Mouse (Mus musculus) heart, embryonic 13.5 days (tissue): ENCODE results near the gene Hnrnpu. TPM values are rescaled to one million over a fixed set of nuclear protein-coding genes. Genes with fewer than 3 reads are reported as not detected.

Experiments
- microRNA-seq: library from miRNA; unstranded; fragments of <30 nt; microRNA quantifications from one replicate; pipeline ENCODE4, GENCODE M21; 2016
- polyA plus RNA-seq: library from polyadenylated mRNA; unstranded; fragments of >200 nt; fragmentation: Nextera tagmentation; extraction: Ambion mirVana; gene quantifications from 2 replicates; pipeline ENCODE4 v1.2.1, GENCODE M21; 2015

Gene Hnrnpu
- polyA plus RNA-seq, 1 experiment from 2014 or later, result 202 TPM

Small RNA genes lying within 50 kb of the gene (microRNA-seq; reads per million reads assigned to microRNA genes)
- gene Gm27458, result not detected

Other genes with a start within 250 kb of the Hnrnpu start
- 19.5 and 26.3 TPM in 2 replicates for gene Desi2, start 150.4 kb downstream of the Hnrnpu start, polyA plus RNA-seq
- 197 and 213 TPM in 2 replicates for gene Cox20, start 18.7 kb downstream of the Hnrnpu start, polyA plus RNA-seq
- 12.1 and 12.3 TPM in 2 replicates for gene Efcab2, start 68.3 kb upstream of the Hnrnpu start, polyA plus RNA-seq
- gene Kif26b, start 191.3 kb upstream of the Hnrnpu start, polyA plus RNA-seq, result 8.8 and 9.7 TPM in 2 replicates